Mouse (Mus musculus): ENCODE data around the gene 5530400C23Rik. TPM values are rescaled to one million over a fixed set of nuclear protein-coding genes. Genes with fewer than 3 reads are reported as not detected.
"Not testable (repeated sequence)": the region's sequence is repeated elsewhere in the genome, so short reads cannot be mapped to it uniquely, and the experiment has no call there.

The 5530400C23Rik gene
- not detected in 2 replicates for polyA plus RNA-seq (2015; fragmentation: Nextera tagmentation; extraction: Ambion mirVana)

GRCm38 (mm10) chr6:133291916-133292315 lies at the start of gene 5530400C23Rik:
5530400C23Rik (plus strand) TSS chr6:133292216.
- H3K27me3 ChIP-seq; H3K9me3 ChIP-seq; H3K27ac ChIP-seq; ATAC-seq (ENCODE audit: low FRiP score); H3K9ac ChIP-seq; H3K4me1 ChIP-seq (replicated peaks); H3K4me3 ChIP-seq; H3K4me2 ChIP-seq; H3K36me3 ChIP-seq: not testable (repeated sequence)

- no peak overlapping the region for H3K27ac ChIP-seq
- H3K36me3 ChIP-seq, result no peaks in the 10 kb centered on the region
- ATAC-seq (ENCODE audit: low FRiP score), result no peak
- H3K27me3 ChIP-seq, result no peaks in the 10 kb centered on the region
- no peaks in the 10 kb centered on the region for H3K9me3 ChIP-seq
- no peak overlapping the region for H3K4me2 ChIP-seq
- H3K9ac ChIP-seq, result no peak overlapping the region
- H3K4me1 ChIP-seq (replicated peaks), result no peaks in the 10 kb centered on the region
- no peak overlapping the region for H3K4me3 ChIP-seq
- WGBS, result 80% methylated on average over 3 of the region's 3 CpGs
Measured at GRCm38 (mm10) chr6:133305952-133306715, 14.1 kb downstream of the 5530400C23Rik start.

- 88% methylated on average over 2 of the region's 2 CpGs for WGBS
Measured at GRCm38 (mm10) chr6:133313896-133314295, 21.9 kb downstream of the 5530400C23Rik start.

GRCm38 (mm10) chr6:133338535-133338934 lies 46.5 kb downstream of the 5530400C23Rik start:
- WGBS, result 88% methylated on average over 1 of the region's 1 CpGs
- ATAC-seq (ENCODE audit: low FRiP score), result no peak
- Histone ChIP-seq H3K27me3 (no peaks in the 10 kb centered on the region), H3K9ac (no peak overlapping the region), H3K4me3 (no peak overlapping the region), H3K27ac (no peak overlapping the region), H3K36me3 (no peaks in the 10 kb centered on the region), H3K4me1 (replicated peaks) (no peaks in the 10 kb centered on the region), H3K4me2 (no peak overlapping the region), H3K9me3 (no peaks in the 10 kb centered on the region)

More at GRCm38 (mm10) chr6:133313896-133314295, 21.9 kb downstream of the 5530400C23Rik start:
- not testable (repeated sequence) for H3K9ac ChIP-seq; H3K4me2 ChIP-seq; H3K4me3 ChIP-seq; H3K27me3 ChIP-seq; H3K4me1 ChIP-seq (replicated peaks); H3K36me3 ChIP-seq; H3K27ac ChIP-seq; H3K9me3 ChIP-seq; ATAC-seq (ENCODE audit: low FRiP score)

- H3K4me3 ChIP-seq; H3K9ac ChIP-seq; H3K4me2 ChIP-seq; H3K36me3 ChIP-seq; H3K27ac ChIP-seq; ATAC-seq (ENCODE audit: low FRiP score); H3K9me3 ChIP-seq; H3K27me3 ChIP-seq; H3K4me1 ChIP-seq (replicated peaks): not testable (repeated sequence)
- 78% methylated on average over 5 of the region's 5 CpGs for WGBS
Measured at GRCm38 (mm10) chr6:133341731-133342130, 49.7 kb downstream of the 5530400C23Rik start.

Other genes with a start within 250 kb of the 5530400C23Rik start
- gene Tas2r140, start 236.4 kb upstream of the 5530400C23Rik start, polyA plus RNA-seq (2015; fragmentation: Nextera tagmentation; extraction: Ambion mirVana), result not detected in 2 replicates
- 133 and 138 TPM in 2 replicates for gene Smim10l1, start 187.3 kb upstream of the 5530400C23Rik start, polyA plus RNA-seq (2015; fragmentation: Nextera tagmentation; extraction: Ambion mirVana)

Data from hindbrain, embryonic 13.5 days (tissue).